In genomic region chrX:101299473-101300426, GRCm38 (mm10) we compare ENCODE assay signal across 8 mouse cellular contexts. TPM values are rescaled to one million over a fixed set of nuclear protein-coding genes. Genes with fewer than 3 reads are reported as not detected.
A peak's percentile ranks its signal among the peaks of the same experiment; 100 is the strongest.
DNase-seq lines count a peak whose midpoint lies in the region; ATAC-seq and TF ChIP-seq lines count a peak whose summit lies in the region.
"Had no signal": no experiment of that assay in that cellular context is flagged by ENCODE, and none has a peak within 500 bp of the region (broad histone marks: within the 10 kb centered on the region; RNA-seq: fewer than 3 reads in every experiment).

No protein-coding gene starts in this region.

- H3K4me3 ChIP-seq in left cerebral cortex, adult 2 months, result peak overlapping the region; percentile 58
- peak overlapping the region; percentile 48 for H3K4me3 ChIP-seq in embryonic facial prominence, embryonic 13.5 days
- peak overlapping the region; percentile 40 for H3K4me3 ChIP-seq in intestine, embryonic 16.5 days (ENCODE audit: low read length)
- peak overlapping the region; percentile 81 for H3K4me3 ChIP-seq in olfactory bulb, adult 2 months (ENCODE audit: insufficient read depth, low read depth, low read length)

- no peak for TF ChIP-seq CTCF in left cerebral cortex, adult 2 months (IDR thresholded peaks at IDR 0.05)
- no peak for TF ChIP-seq CTCF in olfactory bulb, adult 2 months (IDR thresholded peaks at IDR 0.05; ENCODE audit: insufficient read depth, low read depth, low read length)

- H3K4me1 ChIP-seq in embryonic facial prominence, embryonic 13.5 days, result peaks cover 6% of the 10 kb centered on the region
- H3K4me1 ChIP-seq in intestine, embryonic 16.5 days (ENCODE audit: control insufficient read depth, insufficient read depth, low read length), result no peaks in the 10 kb centered on the region
- H3K4me1 ChIP-seq in olfactory bulb, adult 2 months (ENCODE audit: control insufficient read depth, insufficient read depth, low read length), result peaks cover 24% of the 10 kb centered on the region

- peak overlapping the region; percentile 65 for H3K9ac ChIP-seq in embryonic facial prominence, embryonic 13.5 days
- peak overlapping the region; percentile 53 for H3K9ac ChIP-seq in intestine, embryonic 16.5 days (ENCODE audit: low read depth, low read length)

- WGBS in embryonic facial prominence, embryonic 13.5 days, result 43% methylated on average over 8 of the region's 13 CpGs
- 18% methylated on average over 12 of the region's 13 CpGs for WGBS in intestine, embryonic 16.5 days
- WGBS in olfactory bulb, adult 2 months, result 10% methylated on average over 10 of the region's 13 CpGs

- intact Hi-C loops in left cerebral cortex, adult 2 months (cut with DNase I), result loop anchor here (2.0 kb wide), 1 partner anchor 29 kb away; no protein-coding TSS in a partner anchor
- intact Hi-C loops in left cerebral cortex, postnatal 14 days (cut with DNase I), result no loop called here

- TF ChIP-seq POLR2A in olfactory bulb, adult 2 months (IDR thresholded peaks at IDR 0.05; ENCODE audit: insufficient read depth, low read depth, low read length), result no peak

- H3K27me3 ChIP-seq in embryonic facial prominence, embryonic 13.5 days, result peaks cover 32% of the 10 kb centered on the region
- no peaks in the 10 kb centered on the region for H3K27me3 ChIP-seq in intestine, embryonic 16.5 days (replicated peaks; ENCODE audit: control insufficient read depth, insufficient read depth, low read length)

- H3K27ac ChIP-seq in left cerebral cortex, adult 2 months, result peak overlapping the region; percentile 84
- H3K27ac ChIP-seq in embryonic facial prominence, embryonic 13.5 days, result peak overlapping the region; percentile 39; the same call in 1 of the 2 replicates
- no peak overlapping the region for H3K27ac ChIP-seq in intestine, embryonic 16.5 days (ENCODE audit: low read length)
- H3K27ac ChIP-seq in olfactory bulb, adult 2 months (ENCODE audit: insufficient read depth, low read depth, low read length), result peak overlapping the region; percentile 90

- DNase-seq in left cerebral cortex, adult 2 months (ENCODE audit: extremely low spot score in 1 of 2, low spot score in 2 of 2), result no peak
- DNase-seq in left cerebral cortex, postnatal 14 days (ENCODE audit: low spot score in 2 of 2), result no peak
- DNase-seq in frontal cortex, adult 2 months (ENCODE audit: extremely low spot score in 1 of 2, low spot score in 1 of 2), result no peak
- no peak for DNase-seq in frontal cortex, postnatal 36 days (ENCODE audit: low spot score in 2 of 2)

- peak; percentile 79; the same call in 1 of the 2 replicates for ATAC-seq in embryonic facial prominence, embryonic 13.5 days (ENCODE audit: insufficient number of reproducible peaks, insufficient read depth, low FRiP score, low TSS enrichment, low read depth)
- ATAC-seq in intestine, embryonic 16.5 days, result 0 out of 2 replicates have a peak, but pooled peaks have one; percentile 41

- peaks cover 13% of the 10 kb centered on the region for H3K36me3 ChIP-seq in embryonic facial prominence, embryonic 13.5 days
- H3K36me3 ChIP-seq in intestine, embryonic 16.5 days (ENCODE audit: control insufficient read depth, insufficient read depth, low read length), result no peaks in the 10 kb centered on the region

- peak overlapping the region; percentile 59 for H3K4me2 ChIP-seq in embryonic facial prominence, embryonic 13.5 days
- H3K4me2 ChIP-seq in intestine, embryonic 16.5 days (ENCODE audit: low read depth, low read length), result peak overlapping the region; percentile 48

- H3K9me3 ChIP-seq in embryonic facial prominence, embryonic 13.5 days, result no peaks in the 10 kb centered on the region
- H3K9me3 ChIP-seq in intestine, embryonic 16.5 days (ENCODE audit: control insufficient read depth, low read length), result no peaks in the 10 kb centered on the region

RNA-seq across cellular contexts. Expression of gene Nlgn3, which starts 0.8 kb away (rescaled TPM):
- 100 to 1,000 TPM; 159 to 160 TPM for total RNA-seq in left cerebral cortex, adult 2 months (2021)
- 100 to 1,000 TPM; 220 to 223 TPM for total RNA-seq in left cerebral cortex, postnatal 14 days (2021)
- 14.2 and 20.8 TPM in 2 replicates for polyA plus RNA-seq in embryonic facial prominence, embryonic 13.5 days (2015; fragmentation: Nextera tagmentation; extraction: Ambion mirVana)
- polyA plus RNA-seq in intestine, embryonic 16.5 days (2015; fragmentation: Nextera tagmentation; extraction: Ambion mirVana), result 3.6 and 4.1 TPM in 2 replicates
- polyA plus RNA-seq in olfactory bulb, adult 2 months (2012; ENCODE audit: insufficient read depth, insufficient read length, low replicate concordance, missing spikeins), result not detected in 2 replicates
- polyA plus RNA-seq in frontal cortex, adult 2 months (2012; rRNA removed), result 51.7 and 58.2 TPM in 2 replicates

RNA-seq across cellular contexts. Expression of gene Med12, which starts 25.9 kb away (rescaled TPM):
- 10 to 100 TPM; 21.8 to 25.8 TPM for total RNA-seq in left cerebral cortex, adult 2 months (2021)
- total RNA-seq in left cerebral cortex, postnatal 14 days (2021), result 10 to 100 TPM; 21.1 to 22.7 TPM
- polyA plus RNA-seq in embryonic facial prominence, embryonic 13.5 days (2015; fragmentation: Nextera tagmentation; extraction: Ambion mirVana), result 33.2 and 39.2 TPM in 2 replicates
- 19.9 and 22.3 TPM in 2 replicates for polyA plus RNA-seq in intestine, embryonic 16.5 days (2015; fragmentation: Nextera tagmentation; extraction: Ambion mirVana)
- polyA plus RNA-seq in olfactory bulb, adult 2 months (2012; ENCODE audit: insufficient read depth, insufficient read length, low replicate concordance, missing spikeins), result not detected in 2 replicates
- 38.8 and 48.1 TPM in 2 replicates for polyA plus RNA-seq in frontal cortex, adult 2 months (2012; rRNA removed)

RNA-seq across cellular contexts. Expression of gene Gm20489, which starts 30.9 kb away (rescaled TPM):
- not detected for total RNA-seq in left cerebral cortex, adult 2 months (2021)
- not detected for total RNA-seq in left cerebral cortex, postnatal 14 days (2021)
- not detected in 2 replicates for polyA plus RNA-seq in embryonic facial prominence, embryonic 13.5 days (2015; fragmentation: Nextera tagmentation; extraction: Ambion mirVana)
- not detected in 2 replicates for polyA plus RNA-seq in intestine, embryonic 16.5 days (2015; fragmentation: Nextera tagmentation; extraction: Ambion mirVana)
- polyA plus RNA-seq in olfactory bulb, adult 2 months (2012; ENCODE audit: insufficient read depth, insufficient read length, low replicate concordance, missing spikeins), result not detected in 2 replicates
- not detected in 2 replicates for polyA plus RNA-seq in frontal cortex, adult 2 months (2012; rRNA removed)
- total RNA-seq: layer of hippocampus, postnatal 25 days had no signal

RNA-seq across cellular contexts. Expression of gene Il2rg, which starts 31.7 kb away (rescaled TPM):
- 1 to 10 TPM; 1.4 to 2.0 TPM for total RNA-seq in left cerebral cortex, adult 2 months (2021)
- total RNA-seq in left cerebral cortex, postnatal 14 days (2021), result 1 to 10 TPM; 3.0 to 3.1 TPM
- 6.7 and 7.6 TPM in 2 replicates for polyA plus RNA-seq in embryonic facial prominence, embryonic 13.5 days (2015; fragmentation: Nextera tagmentation; extraction: Ambion mirVana)
- polyA plus RNA-seq in intestine, embryonic 16.5 days (2015; fragmentation: Nextera tagmentation; extraction: Ambion mirVana), result 15.6 and 15.7 TPM in 2 replicates
- not detected in 2 replicates for polyA plus RNA-seq in olfactory bulb, adult 2 months (2012; ENCODE audit: insufficient read depth, insufficient read length, low replicate concordance, missing spikeins)
- 3.8 and 4.3 TPM in 2 replicates for polyA plus RNA-seq in frontal cortex, adult 2 months (2012; rRNA removed)

RNA-seq across cellular contexts. Expression of gene Gm614, which starts 36.0 kb away (rescaled TPM):
- total RNA-seq in left cerebral cortex, adult 2 months (2021), result not detected
- total RNA-seq in left cerebral cortex, postnatal 14 days (2021), result not detected
- not detected in 2 replicates for polyA plus RNA-seq in embryonic facial prominence, embryonic 13.5 days (2015; fragmentation: Nextera tagmentation; extraction: Ambion mirVana)
- not detected in 2 replicates for polyA plus RNA-seq in intestine, embryonic 16.5 days (2015; fragmentation: Nextera tagmentation; extraction: Ambion mirVana)
- not detected in 2 replicates for polyA plus RNA-seq in olfactory bulb, adult 2 months (2012; ENCODE audit: insufficient read depth, insufficient read length, low replicate concordance, missing spikeins)
- polyA plus RNA-seq in frontal cortex, adult 2 months (2012; rRNA removed), result not detected in 2 replicates
- total RNA-seq: layer of hippocampus, postnatal 25 days had no signal
